Mouse (Mus musculus): ENCODE results near the gene Ncoa6. TPM values are rescaled to one million over a fixed set of nuclear protein-coding genes. Genes with fewer than 3 reads are reported as not detected.
A peak's percentile ranks its signal among the peaks of the same experiment; 100 is the strongest.

Gene Ncoa6
- polyA plus RNA-seq, 1 experiment: 43.4 TPM

DNA sequence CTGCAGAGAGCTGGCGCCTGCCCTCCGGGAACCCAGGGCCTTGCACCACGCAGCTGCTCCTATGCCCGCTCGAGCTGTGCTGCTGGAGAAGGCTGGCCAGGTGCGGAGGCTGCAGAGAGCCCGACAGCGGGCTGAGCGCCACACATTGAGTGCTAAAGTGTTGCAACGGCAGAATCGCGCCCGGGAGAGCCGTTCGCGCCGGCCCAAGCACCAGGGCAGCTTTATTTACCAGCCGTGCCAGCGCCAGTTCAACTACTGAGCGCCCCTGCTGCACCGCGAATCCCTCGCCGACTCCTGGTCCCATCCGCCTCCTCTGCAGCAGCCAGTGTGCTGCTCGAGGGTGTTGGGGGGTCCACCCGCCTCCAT, 87.2 kb downstream of the Ncoa6 start:
- no peak overlapping the region; the same call in 1 of the 2 replicates for H3K27ac ChIP-seq (ENCODE audit: insufficient read depth, low read length)
- TF ChIP-seq CTCF (IDR thresholded peaks at IDR 0.05; ENCODE audit: extremely low read depth, insufficient read depth, low read length): no peak
- TF ChIP-seq POLR2A (IDR thresholded peaks at IDR 0.05; ENCODE audit: extremely low read depth, insufficient read depth, low read length): no peak
- peaks cover 9% of the 10 kb centered on the region for H3K4me1 ChIP-seq (ENCODE audit: control insufficient read depth, insufficient read depth, low read length)
- no peak overlapping the region for H3K4me3 ChIP-seq (ENCODE audit: insufficient read depth, low read length)

- Histone ChIP-seq H3K4me1 (ENCODE audit: control insufficient read depth, insufficient read depth, low read length) (peaks cover 9% of the 10 kb centered on the region), H3K4me3 (ENCODE audit: insufficient read depth, low read length) (no peak overlapping the region), H3K27ac (ENCODE audit: insufficient read depth, low read length) (no peak overlapping the region; the same call in 1 of the 2 replicates)
- TF ChIP-seq CTCF (IDR thresholded peaks at IDR 0.05; ENCODE audit: extremely low read depth, insufficient read depth, low read length): no peak
- TF ChIP-seq POLR2A (IDR thresholded peaks at IDR 0.05; ENCODE audit: extremely low read depth, insufficient read depth, low read length): no peak
These were observed 87.8 kb downstream of the Ncoa6 start for GRCm38 (mm10) chr2:155385731-155386533.

GRCm38 (mm10) chr2:155385090-155385489, 88.6 kb downstream of the Ncoa6 start:
- Histone ChIP-seq H3K4me1 (ENCODE audit: control insufficient read depth, insufficient read depth, low read length) (peaks cover 9% of the 10 kb centered on the region), H3K27ac (ENCODE audit: insufficient read depth, low read length) (no peak overlapping the region), H3K4me3 (ENCODE audit: insufficient read depth, low read length) (no peak overlapping the region)
- TF ChIP-seq POLR2A (IDR thresholded peaks at IDR 0.05; ENCODE audit: extremely low read depth, insufficient read depth, low read length) (no peak), CTCF (IDR thresholded peaks at IDR 0.05; ENCODE audit: extremely low read depth, insufficient read depth, low read length) (peak; percentile 70)

GRCm38 (mm10) chr2:155382791-155383438, 90.8 kb downstream of the Ncoa6 start:
- peak overlapping the region; percentile 84 for H3K4me3 ChIP-seq (ENCODE audit: insufficient read depth, low read length)
- H3K27ac ChIP-seq (ENCODE audit: insufficient read depth, low read length): peak overlapping the region; percentile 100
- H3K4me1 ChIP-seq (ENCODE audit: control insufficient read depth, insufficient read depth, low read length): peaks cover 9% of the 10 kb centered on the region
- TF ChIP-seq CTCF (IDR thresholded peaks at IDR 0.05; ENCODE audit: extremely low read depth, insufficient read depth, low read length) (no peak), POLR2A (IDR thresholded peaks at IDR 0.05; ENCODE audit: extremely low read depth, insufficient read depth, low read length) (no peak)

GRCm38 (mm10) chr2:155382332-155382700, 91.4 kb downstream of the Ncoa6 start:
- TF ChIP-seq CTCF (IDR thresholded peaks at IDR 0.05; ENCODE audit: extremely low read depth, insufficient read depth, low read length) (no peak), POLR2A (IDR thresholded peaks at IDR 0.05; ENCODE audit: extremely low read depth, insufficient read depth, low read length) (no peak)
- H3K4me1 ChIP-seq (ENCODE audit: control insufficient read depth, insufficient read depth, low read length): peaks cover 9% of the 10 kb centered on the region
- peak overlapping the region; percentile 100 for H3K27ac ChIP-seq (ENCODE audit: insufficient read depth, low read length)

GRCm38 (mm10) chr2:155381643-155382331, 91.9 kb downstream of the Ncoa6 start:
- Histone ChIP-seq H3K4me3 (ENCODE audit: insufficient read depth, low read length) (peak overlapping the region; percentile 84), H3K27ac (ENCODE audit: insufficient read depth, low read length) (peak overlapping the region; percentile 100), H3K4me1 (ENCODE audit: control insufficient read depth, insufficient read depth, low read length) (peaks cover 7% of the 10 kb centered on the region)
- TF ChIP-seq CTCF (IDR thresholded peaks at IDR 0.05; ENCODE audit: extremely low read depth, insufficient read depth, low read length): no peak
- peak; percentile 88 for TF ChIP-seq POLR2A (IDR thresholded peaks at IDR 0.05; ENCODE audit: extremely low read depth, insufficient read depth, low read length)

More at GRCm38 (mm10) chr2:155382332-155382700, 91.4 kb downstream of the Ncoa6 start:
- H3K4me3 ChIP-seq (ENCODE audit: insufficient read depth, low read length): peak overlapping the region; percentile 84

DNA sequence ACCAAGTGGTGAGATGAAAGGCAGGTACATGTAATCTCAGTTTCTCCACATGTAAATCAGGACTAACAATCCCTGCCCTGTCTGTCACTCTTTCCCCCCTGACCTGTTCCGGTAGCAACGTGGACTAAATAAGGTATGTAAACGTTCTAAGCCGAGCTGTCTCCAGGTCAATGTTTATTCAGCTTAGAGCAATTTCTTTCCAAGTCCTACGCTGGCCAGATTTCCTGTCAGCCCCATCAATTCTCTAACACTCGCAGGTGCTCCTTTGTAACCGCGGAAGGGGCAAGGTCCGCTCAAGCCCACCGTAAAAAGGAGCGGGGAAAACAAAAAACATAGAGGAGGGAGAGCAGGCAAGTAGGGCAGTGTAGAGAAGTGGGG, 92.6 kb downstream of the Ncoa6 start:
- H3K27ac ChIP-seq (ENCODE audit: insufficient read depth, low read length): no peak overlapping the region
- peak overlapping the region; percentile 84 for H3K4me3 ChIP-seq (ENCODE audit: insufficient read depth, low read length)
- peaks cover 7% of the 10 kb centered on the region for H3K4me1 ChIP-seq (ENCODE audit: control insufficient read depth, insufficient read depth, low read length)
- TF ChIP-seq POLR2A (IDR thresholded peaks at IDR 0.05; ENCODE audit: extremely low read depth, insufficient read depth, low read length): no peak

DNA sequence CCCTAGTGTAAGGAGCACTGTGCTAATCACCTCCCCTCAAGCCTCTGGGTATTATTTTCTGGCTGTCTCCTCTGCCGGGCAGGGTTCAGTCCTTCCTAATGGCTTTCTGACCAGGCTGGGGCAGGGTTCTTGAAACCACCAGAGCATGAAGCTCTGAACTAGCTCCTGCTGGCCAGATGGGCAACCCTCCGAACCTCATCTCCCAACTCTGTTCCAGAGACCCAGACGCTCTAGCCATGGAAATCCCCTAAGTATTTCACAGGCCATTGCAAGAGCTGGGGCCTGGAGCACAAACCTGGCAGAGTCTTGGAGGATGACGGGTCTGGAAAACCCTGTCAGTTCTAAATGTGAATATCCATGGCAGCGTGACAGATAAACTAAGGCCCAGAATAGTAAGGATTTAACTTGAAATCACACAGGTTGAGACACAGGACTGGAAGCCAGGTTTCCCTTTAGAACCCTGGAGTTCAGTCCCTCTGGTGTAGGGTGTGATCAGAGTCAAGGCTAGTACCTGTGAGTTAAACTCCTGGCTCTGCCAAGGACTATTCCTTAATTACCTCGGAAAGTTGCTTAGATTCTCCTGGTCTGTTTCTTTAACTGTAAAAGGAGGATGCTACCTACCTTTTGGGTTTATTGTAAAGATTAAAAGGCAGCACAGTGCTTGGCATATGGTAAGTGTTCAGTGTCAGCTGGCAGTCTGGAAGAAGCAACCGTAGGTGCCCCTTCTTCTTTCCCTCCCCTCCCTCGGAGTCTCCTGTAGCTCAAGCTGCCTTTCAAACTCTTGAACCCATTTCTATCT, 93.2 kb downstream of the Ncoa6 start, which contains the start of gene Trp53inp2:
Trp53inp2 (plus strand) TSS at position 799 of the 799 bp plus-strand sequence.
- H3K4me3 ChIP-seq (ENCODE audit: insufficient read depth, low read length): peak within 1 kb of the TSS; percentile 84
- H3K4me1 ChIP-seq (ENCODE audit: control insufficient read depth, insufficient read depth, low read length): peaks cover 7% of the 10 kb centered on the region
- H3K27ac ChIP-seq (ENCODE audit: insufficient read depth, low read length): peak within 1 kb of the TSS; percentile 100
- TF ChIP-seq POLR2A (IDR thresholded peaks at IDR 0.05; ENCODE audit: extremely low read depth, insufficient read depth, low read length) (no peak), CTCF (IDR thresholded peaks at IDR 0.05; ENCODE audit: extremely low read depth, insufficient read depth, low read length) (no peak)

GRCm38 (mm10) chr2:155376191-155376590, 97.5 kb downstream of the Ncoa6 start:
- TF ChIP-seq CTCF (IDR thresholded peaks at IDR 0.05; ENCODE audit: extremely low read depth, insufficient read depth, low read length) (no peak), POLR2A (IDR thresholded peaks at IDR 0.05; ENCODE audit: extremely low read depth, insufficient read depth, low read length) (no peak)
- H3K4me1 ChIP-seq (ENCODE audit: control insufficient read depth, insufficient read depth, low read length): no peaks in the 10 kb centered on the region; the same call in 1 of the 2 replicates
- no peak overlapping the region for H3K4me3 ChIP-seq (ENCODE audit: insufficient read depth, low read length)
- no peak overlapping the region for H3K27ac ChIP-seq (ENCODE audit: insufficient read depth, low read length)
